Mouse (Mus musculus) intestine, embryonic 14.5 days (tissue): ENCODE data around the gene Dcaf12. TPM values are rescaled to one million over a fixed set of nuclear protein-coding genes. Genes with fewer than 3 reads are reported as not detected.

Experiments used
- ATAC-seq: fragments of 200-750 bp; cut with Nextera tagmentation; replicated peaks from 2 replicates; pipeline ENCODE4 v1.8.0; 2017; ENCODE audit warnings: low read depth, moderate number of reproducible peaks, moderate TSS enrichment, moderate library complexity; ENCODE audit not compliant: low FRiP score, low TSS enrichment
- DNase-seq: peaks from one replicate; pipeline ENCODE4 v3.0.0-alpha.2; 2018; ENCODE audit warnings: low spot score
- H3K27ac ChIP-seq: fragments of 300-500 bp; sonication (generic); 2 replicates; pipeline ENCODE4 v1.5.1; 2014; ENCODE audit warnings: low read depth, mild to moderate bottlenecking, control low read depth
- H3K27me3 ChIP-seq: fragments of 300-500 bp; sonication (generic); replicated peaks from 2 replicates; pipeline ENCODE4 v1.6.1; 2014; ENCODE audit warnings: low read length, control low read depth; ENCODE audit not compliant: control insufficient read depth, insufficient read depth
- H3K36me3 ChIP-seq: fragments of 300-500 bp; sonication (generic); 2 replicates; pipeline ENCODE4 v1.6.1; 2014; ENCODE audit warnings: low read length, control low read depth; ENCODE audit not compliant: control insufficient read depth, insufficient read depth
- H3K4me1 ChIP-seq: fragments of 300-500 bp; sonication (generic); replicated peaks from 2 replicates; pipeline ENCODE4 v1.6.1; 2014; ENCODE audit warnings: low read length, control low read depth, mixed read lengths; ENCODE audit not compliant: control insufficient read depth, insufficient read depth
- H3K4me2 ChIP-seq: fragments of 300-500 bp; sonication (generic); 2 replicates; pipeline ENCODE4 v1.6.1; 2014; ENCODE audit warnings: low read length
- H3K4me3 ChIP-seq: fragments of 300-500 bp; sonication (generic); 2 replicates; pipeline ENCODE4 v1.5.1; 2014; ENCODE audit warnings: low read depth, low read length, control low read depth, mixed read lengths
- H3K9ac ChIP-seq: fragments of 300-500 bp; sonication (generic); 2 replicates; pipeline ENCODE4 v1.6.1; 2014; ENCODE audit warnings: mild to moderate bottlenecking, low read length
- H3K9me3 ChIP-seq: fragments of 300-500 bp; sonication (generic); 2 replicates; pipeline ENCODE4 v1.6.1; 2016; ENCODE audit warnings: low read length, control low read depth; ENCODE audit not compliant: control insufficient read depth
- WGBS: fragments of 180-500 bp; shearing (Covaris S2); extraction: QIAGEN DNeasy Blood & Tissue Kit; methylation state at CpG from one replicate; pipeline ENCODE4 v1.1.7; 2014; 5-methylcytosine and 5-hydroxymethylcytosine counted together
- polyA plus RNA-seq: library from polyadenylated mRNA; unstranded; fragments of >200 nt; fragmentation: Nextera tagmentation; extraction: Ambion mirVana; gene quantifications from 2 replicates; pipeline ENCODE4 v1.2.1, GENCODE M21; 2014

Dcaf12 gene
- polyA plus RNA-seq, 1 experiment from 2014 or later = 44.9 TPM

DNA sequence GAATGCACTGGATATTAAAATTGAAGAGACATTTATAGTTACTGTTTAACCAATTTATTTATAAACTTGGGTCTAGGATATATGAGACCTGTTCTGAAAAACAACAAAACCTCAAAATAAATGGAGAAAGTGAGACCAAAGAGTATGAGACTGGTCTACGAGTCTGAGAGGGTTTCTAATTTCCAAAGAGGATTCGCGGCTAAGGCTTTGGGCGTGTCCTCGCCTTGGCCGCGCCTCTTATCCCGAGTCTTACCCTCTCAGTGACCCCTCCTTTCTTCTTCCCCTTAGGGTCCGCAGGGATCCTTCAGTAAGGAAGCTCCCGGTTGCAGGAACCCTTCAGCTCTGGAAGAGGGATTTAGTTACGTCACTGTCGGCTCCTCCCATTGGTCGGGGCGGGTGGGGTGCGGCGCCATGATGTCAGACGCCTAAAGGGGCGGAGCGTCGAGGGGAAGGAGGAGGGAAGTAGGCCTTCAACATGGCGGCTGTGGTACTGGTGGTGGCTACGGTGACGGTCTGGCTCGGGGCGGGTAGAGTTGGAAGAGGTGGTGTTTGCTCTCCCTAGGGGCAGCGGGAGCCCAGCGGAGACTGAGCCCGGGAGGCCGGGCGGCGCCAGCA is 34.0 kb upstream of the Dcaf12 start, which contains the start of gene Ubap1:
TSS of gene Ubap1 (plus strand) at position 413 of the 615 bp plus-strand sequence.
- 1% methylated on average over 31 of the region's 31 CpGs for WGBS
- ATAC-seq = peak; percentile 99
- H3K27me3 ChIP-seq = no peaks in the 10 kb centered on the region
- H3K4me2 ChIP-seq = peak within 1 kb of the TSS; percentile 76
- peaks cover 8% of the 10 kb centered on the region for H3K4me1 ChIP-seq
- 0 out of 2 replicates have a peak, but pooled peaks cover 6% of the 10 kb centered on the region for H3K36me3 ChIP-seq
- H3K9ac ChIP-seq = peak within 1 kb of the TSS; percentile 71
- H3K9me3 ChIP-seq = no peaks in the 10 kb centered on the region
- peak within 1 kb of the TSS; percentile 72 for H3K4me3 ChIP-seq
- DNase-seq = peak; percentile 96
- peak within 1 kb of the TSS; percentile 93 for H3K27ac ChIP-seq

GRCm38 (mm10) chr4:41347839-41348238 is 33.1 kb upstream of the Dcaf12 start:
- 0 out of 2 replicates have a peak, but pooled peaks cover 6% of the 10 kb centered on the region for H3K36me3 ChIP-seq
- peaks cover 8% of the 10 kb centered on the region for H3K4me1 ChIP-seq
- H3K9ac ChIP-seq = no peak overlapping the region
- H3K27me3 ChIP-seq = no peaks in the 10 kb centered on the region
- peak overlapping the region; percentile 4 for H3K27ac ChIP-seq
- H3K9me3 ChIP-seq = no peaks in the 10 kb centered on the region
- peak overlapping the region; percentile 39 for H3K4me2 ChIP-seq
- WGBS = 31% methylated on average over 4 of the region's 5 CpGs
- no peak for ATAC-seq
- H3K4me3 ChIP-seq = no peak overlapping the region
- no peak for DNase-seq

GRCm38 (mm10) chr4:41346011-41346410 is 31.3 kb upstream of the Dcaf12 start:
- WGBS = 75% methylated on average over 2 of the region's 2 CpGs
- no peaks in the 10 kb centered on the region for H3K9me3 ChIP-seq
- no peak overlapping the region for H3K9ac ChIP-seq
- no peaks in the 10 kb centered on the region for H3K27me3 ChIP-seq
- H3K27ac ChIP-seq = no peak overlapping the region
- DNase-seq = no peak
- no peaks in the 10 kb centered on the region for H3K36me3 ChIP-seq
- H3K4me1 ChIP-seq = peaks cover 8% of the 10 kb centered on the region
- ATAC-seq = no peak
- H3K4me2 ChIP-seq = no peak overlapping the region
- H3K4me3 ChIP-seq = no peak overlapping the region

DNA sequence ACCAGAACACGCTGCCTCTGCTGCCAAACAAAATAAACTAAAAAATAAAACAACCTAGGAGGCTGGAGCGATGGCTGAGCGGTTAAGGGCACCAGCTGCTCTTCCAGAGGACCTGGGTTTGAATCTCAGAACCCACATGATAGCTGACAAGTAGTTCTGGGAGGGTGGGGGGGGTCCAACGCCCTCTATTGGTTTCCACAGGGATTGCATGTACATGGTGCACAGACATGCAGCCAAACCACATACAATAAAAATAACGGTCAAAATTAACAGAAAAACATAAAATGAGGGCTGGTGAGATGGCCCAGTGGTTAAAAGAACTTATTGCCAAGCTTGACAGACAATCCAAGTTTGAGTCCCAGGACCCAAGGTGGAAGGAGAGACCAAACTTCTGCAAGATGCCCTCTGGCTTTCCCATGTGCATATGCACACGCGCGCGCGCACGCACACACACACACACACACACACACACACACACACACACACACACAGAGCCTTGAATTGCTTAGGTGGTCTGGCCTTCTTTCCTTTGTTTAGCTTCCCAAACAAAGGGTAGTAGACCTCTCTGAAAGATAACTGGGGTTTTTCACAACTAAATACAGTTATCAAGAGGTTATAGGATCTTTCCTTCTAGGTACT is 26.3 kb upstream of the Dcaf12 start:
- DNase-seq (no peak), ATAC-seq (no peak)
- no peak overlapping the region for H3K4me3 ChIP-seq
- WGBS = 76% methylated on average over 11 of the region's 11 CpGs
- H3K4me1 ChIP-seq = no peaks in the 10 kb centered on the region
- no peak overlapping the region for H3K9ac ChIP-seq
- no peaks in the 10 kb centered on the region for H3K27me3 ChIP-seq
- no peak overlapping the region for H3K27ac ChIP-seq
- no peaks in the 10 kb centered on the region for H3K9me3 ChIP-seq
- H3K4me2 ChIP-seq = no peak overlapping the region
- no peaks in the 10 kb centered on the region for H3K36me3 ChIP-seq

DNA sequence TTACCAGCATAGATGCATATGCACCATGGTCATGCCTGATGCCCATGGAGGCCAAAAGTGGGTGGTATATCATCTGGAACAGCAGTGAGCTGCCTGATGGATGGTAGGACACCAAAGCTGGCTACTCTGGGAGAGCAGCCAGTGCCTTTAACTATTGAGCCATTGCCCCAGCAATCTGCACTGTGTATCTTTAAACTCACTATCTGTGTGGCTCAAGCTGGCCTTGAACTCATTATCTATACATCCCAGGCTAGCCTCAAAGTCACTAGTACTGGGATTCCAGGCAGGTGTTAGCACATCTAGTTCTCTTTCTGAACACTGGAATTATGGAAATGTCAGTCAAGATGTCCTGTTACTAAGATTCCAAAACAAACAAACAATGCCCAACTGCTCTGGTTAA is 21.9 kb upstream of the Dcaf12 start:
- Histone ChIP-seq H3K27me3 (no peaks in the 10 kb centered on the region), H3K4me1 (no peaks in the 10 kb centered on the region), H3K36me3 (no peaks in the 10 kb centered on the region), H3K9ac (no peak overlapping the region), H3K4me2 (no peak overlapping the region), H3K27ac (no peak overlapping the region), H3K4me3 (no peak overlapping the region), H3K9me3 (no peaks in the 10 kb centered on the region)
- DNase-seq (no peak), ATAC-seq (no peak)

GRCm38 (mm10) chr4:41331698-41332421 is 17.2 kb upstream of the Dcaf12 start:
- Histone ChIP-seq H3K27me3 (no peaks in the 10 kb centered on the region), H3K4me1 (no peaks in the 10 kb centered on the region), H3K9me3 (no peaks in the 10 kb centered on the region), H3K9ac (no peak overlapping the region), H3K36me3 (no peaks in the 10 kb centered on the region), H3K4me2 (no peak overlapping the region), H3K4me3 (no peak overlapping the region), H3K27ac (0 out of 2 replicates have a peak overlapping the region, but pooled peaks have one; percentile 8)
- WGBS = 80% methylated on average over 9 of the region's 9 CpGs
- ATAC-seq (no peak), DNase-seq (no peak)

DNA sequence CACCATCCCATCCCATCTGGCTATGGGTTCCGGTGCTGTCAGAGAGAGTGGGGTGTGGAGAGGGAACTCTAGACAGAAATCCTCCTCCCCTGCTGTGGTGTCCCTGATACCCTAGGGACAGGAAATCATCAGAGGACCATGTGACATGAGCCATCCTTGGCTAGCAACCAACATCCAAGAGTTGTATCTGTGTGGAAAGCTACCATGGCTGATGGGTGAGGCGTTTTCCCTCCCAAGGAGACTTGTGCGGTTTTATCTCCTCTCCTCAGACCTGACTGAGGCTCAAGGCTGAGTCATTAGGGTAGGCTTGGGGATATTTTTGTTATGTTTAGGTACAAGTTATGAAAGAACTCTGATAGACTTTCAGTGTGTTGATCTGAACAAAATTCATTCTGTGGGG is 16.4 kb upstream of the Dcaf12 start:
- Histone ChIP-seq H3K4me2 (no peak overlapping the region), H3K9me3 (no peaks in the 10 kb centered on the region), H3K9ac (no peak overlapping the region), H3K4me3 (no peak overlapping the region), H3K36me3 (no peaks in the 10 kb centered on the region), H3K27me3 (no peaks in the 10 kb centered on the region), H3K4me1 (no peaks in the 10 kb centered on the region), H3K27ac (no peak overlapping the region)
- DNase-seq (no peak), ATAC-seq (no peak)
- WGBS = 75% methylated on average over 3 of the region's 3 CpGs

GRCm38 (mm10) chr4:41329481-41329880 is 14.8 kb upstream of the Dcaf12 start:
- Histone ChIP-seq H3K9me3 (no peaks in the 10 kb centered on the region), H3K4me1 (no peaks in the 10 kb centered on the region), H3K36me3 (no peaks in the 10 kb centered on the region), H3K4me3 (no peak overlapping the region), H3K9ac (no peak overlapping the region), H3K27ac (no peak overlapping the region), H3K27me3 (no peaks in the 10 kb centered on the region), H3K4me2 (no peak overlapping the region)
- no peak for DNase-seq
- no peak for ATAC-seq
- WGBS = 58% methylated on average over 4 of the region's 4 CpGs
